Mouse (Mus musculus) kidney, postnatal 4 days (tissue): ENCODE data around the gene Qrich2.

Experiments used
- DNase-seq, 2 experiments: peaks; one replicate each; pipeline ENCODE4 v3.0.0; 2021; ENCODE audit warnings: mixed read lengths in 2 of 2

The Qrich2 gene

DNA sequence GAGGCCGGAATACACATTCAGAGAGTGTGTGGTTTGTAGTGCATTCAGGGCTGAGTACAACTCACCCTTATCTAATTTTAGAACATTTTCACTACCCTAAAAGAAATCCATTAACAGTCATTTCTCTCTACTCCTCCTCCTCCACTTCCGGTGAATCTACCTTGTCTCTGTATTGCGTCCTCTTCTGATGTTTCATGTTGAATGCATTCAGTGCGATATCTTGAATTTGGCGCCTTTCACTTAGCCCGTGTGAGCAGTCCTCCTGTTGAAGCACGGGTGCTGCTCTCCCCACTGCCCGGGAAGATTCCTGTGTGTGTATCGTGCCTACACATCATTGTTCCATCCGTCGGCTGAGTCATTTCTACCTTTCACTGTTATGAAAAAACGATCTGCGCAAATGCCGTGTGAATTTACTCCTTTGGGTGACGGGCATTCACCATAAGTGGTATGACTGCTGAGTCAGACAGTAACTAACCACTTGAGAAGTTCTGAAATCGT is 59.8 kb downstream of the Qrich2 start:
- no peak for DNase-seq

DNA sequence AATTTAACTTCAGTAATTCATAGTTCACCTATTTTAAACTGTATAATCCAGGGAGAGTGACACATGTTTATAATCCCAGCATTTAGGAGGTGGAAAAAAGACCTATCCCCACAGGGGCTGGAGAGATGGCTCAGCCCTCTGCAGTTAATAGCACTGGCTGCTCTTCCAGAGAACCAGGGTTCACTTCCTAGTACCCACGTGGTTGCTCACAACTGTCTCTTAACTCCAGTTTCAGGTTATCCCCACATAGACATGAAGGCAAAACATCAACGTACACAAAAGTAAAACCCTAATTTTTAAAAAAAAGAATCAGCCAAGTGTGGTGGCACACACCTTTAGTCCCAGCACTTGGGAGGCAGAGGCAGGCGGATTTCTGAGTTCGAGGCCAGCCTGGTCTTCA is 60.4 kb downstream of the Qrich2 start:
- no peak for DNase-seq

DNA sequence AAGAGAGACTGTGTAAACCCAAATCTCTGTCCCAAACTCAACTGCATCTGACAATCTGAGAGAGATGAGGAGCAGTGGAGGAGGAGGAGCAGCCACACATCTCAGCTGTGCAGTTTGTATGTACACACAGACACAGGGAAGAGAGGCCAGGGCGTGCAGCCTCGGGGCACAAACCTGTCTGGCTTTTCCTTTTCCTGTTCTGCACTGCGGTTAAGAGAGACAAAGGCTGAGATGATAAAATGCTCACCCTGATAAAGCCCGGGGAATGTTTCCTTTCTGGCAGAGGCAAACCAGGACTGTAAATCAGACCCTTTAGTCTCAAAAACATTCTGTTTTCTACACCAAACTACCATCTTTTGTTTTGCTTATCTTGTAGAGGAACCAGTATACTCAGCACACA is 65.5 kb downstream of the Qrich2 start:
- DNase-seq, result peak in 1 of 2 experiments; percentile 37

DNA sequence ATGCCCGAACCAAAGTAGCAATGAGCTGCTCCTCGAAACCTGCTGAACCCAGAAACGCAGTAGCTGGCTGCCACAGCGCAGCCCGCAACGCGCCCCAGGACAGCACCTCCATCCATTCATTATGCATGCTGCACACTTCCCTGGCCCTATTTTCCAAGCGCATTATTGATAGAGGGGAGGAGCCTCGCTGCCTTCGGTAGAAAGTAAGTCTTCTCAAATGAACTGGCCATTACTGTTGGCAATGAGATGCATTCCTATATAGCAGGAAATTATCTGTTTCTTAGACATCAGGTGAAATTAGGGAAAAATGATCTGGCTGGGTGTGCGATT is 67.7 kb downstream of the Qrich2 start:
- DNase-seq, result no peak

DNA sequence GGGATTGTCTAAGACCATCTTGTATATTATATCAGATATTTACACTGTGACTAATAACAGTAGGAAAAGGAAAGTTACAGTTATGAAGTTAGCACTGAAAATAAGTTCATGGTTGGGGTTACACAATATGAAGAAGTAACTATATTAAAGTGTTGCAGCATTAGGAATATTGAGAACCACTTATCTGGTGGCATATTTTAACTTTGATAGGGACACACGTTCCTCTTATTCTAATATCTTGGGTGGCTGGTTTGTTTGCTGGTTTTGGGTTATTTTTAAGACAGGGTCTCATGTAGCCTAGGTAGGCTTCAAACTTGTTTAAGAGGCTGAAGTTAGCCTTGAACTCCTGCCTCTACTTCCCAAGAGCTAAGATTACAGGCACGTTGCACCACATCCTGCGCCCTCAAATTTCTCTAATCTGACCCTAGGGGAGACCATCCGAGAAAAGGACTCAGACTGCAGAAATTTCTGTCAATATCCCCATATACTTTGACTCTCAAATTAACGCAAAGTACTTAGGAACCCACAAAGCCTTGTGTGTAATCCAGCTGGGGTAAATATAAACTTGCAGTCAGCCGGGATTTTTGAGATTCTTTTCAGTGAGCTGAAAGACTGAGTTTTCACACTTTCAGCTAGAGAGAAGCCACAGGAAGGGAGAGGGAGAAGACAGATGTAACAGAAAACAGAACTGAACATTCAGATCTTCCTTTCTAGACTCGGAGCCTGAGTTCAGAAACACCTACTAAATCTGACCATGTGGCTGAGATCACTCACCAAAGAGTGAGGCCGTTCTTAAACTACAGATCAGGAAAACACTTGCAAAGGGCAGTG is 68.3 kb downstream of the Qrich2 start:
- no peak for DNase-seq

DNA sequence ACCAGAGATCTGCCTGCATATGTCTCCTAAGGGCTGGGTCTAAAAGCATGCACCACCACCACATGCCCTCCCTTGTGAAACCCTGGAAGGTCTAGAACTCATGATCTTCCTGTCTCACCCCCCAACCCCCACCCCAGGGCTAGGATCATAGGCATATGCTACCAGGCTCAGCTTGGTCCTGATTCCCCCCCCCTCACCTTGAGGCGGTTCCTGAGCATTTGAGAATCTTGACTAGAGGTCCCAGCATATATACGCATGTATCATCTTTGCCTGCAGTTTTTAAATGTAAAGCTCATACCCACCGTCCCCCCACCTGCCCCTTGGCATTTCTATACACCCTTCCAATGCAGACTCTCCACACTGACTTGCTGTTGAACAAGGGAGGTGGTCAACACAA is 69.1 kb downstream of the Qrich2 start:
- DNase-seq, result no peak

DNA sequence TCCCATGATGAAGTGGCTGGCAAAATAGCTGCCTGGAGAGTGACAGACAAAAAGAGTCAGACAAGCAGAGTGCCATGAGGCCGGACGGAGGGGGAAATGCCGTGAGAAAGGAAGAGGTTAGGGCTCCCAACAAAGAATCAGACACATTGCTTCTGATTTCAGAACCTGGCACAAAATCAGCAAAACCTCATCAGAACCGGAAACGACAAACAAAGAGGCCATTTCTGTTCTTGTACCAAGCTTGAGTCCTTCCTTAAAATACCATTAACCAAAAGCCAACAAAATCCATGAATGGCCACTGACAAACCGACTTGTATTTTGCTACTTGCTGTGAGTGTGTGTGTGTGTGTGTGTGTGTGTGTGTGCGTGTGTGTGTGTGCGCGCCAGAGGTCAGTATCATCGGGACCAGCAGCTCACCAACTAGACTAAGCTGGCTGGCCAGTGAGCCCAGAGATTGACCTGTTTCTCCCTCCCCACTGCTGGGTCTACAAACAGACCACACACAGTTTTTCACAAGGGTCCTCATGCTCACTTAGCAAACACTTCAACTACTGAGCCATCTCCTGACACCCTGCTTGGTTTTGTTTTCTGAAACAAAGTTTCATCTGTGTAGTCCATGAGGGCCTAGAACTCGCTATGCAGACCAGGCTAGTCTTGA is 69.6 kb downstream of the Qrich2 start:
- no peak for DNase-seq

DNA sequence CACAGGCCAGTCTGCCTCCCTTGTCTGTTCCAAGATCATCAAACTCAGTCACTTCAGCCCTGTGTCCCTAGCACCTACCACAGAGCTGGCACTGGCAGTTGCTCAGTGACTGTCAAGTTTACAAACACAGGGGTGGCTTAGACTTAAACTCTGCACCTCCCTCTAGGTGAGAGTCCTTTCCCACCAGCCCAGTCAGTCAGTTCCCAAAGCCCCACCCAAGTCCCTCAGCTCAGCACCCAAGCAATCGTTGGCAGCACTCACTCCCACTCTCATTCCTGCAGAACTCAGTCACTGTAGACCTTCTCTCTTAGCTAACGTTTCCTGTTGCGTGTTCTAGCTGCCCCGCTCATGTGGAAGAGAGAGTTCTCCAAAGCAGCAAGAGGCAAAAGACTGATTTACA is 71.3 kb downstream of the Qrich2 start:
- DNase-seq, result no peak
